Mouse (Mus musculus) spleen, postnatal 4 days (tissue): Measurements from ENCODE around the gene Dnah2.
A peak's percentile ranks its signal among the peaks of the same experiment; 100 is the strongest.
"Not testable (repeated sequence)": the region's sequence is repeated elsewhere in the genome, so short reads cannot be mapped to it uniquely, and the experiment has no call there.

ENCODE experiments used
- DNase-seq, 2 experiments: peaks; one replicate each; pipeline ENCODE4 v3.0.0; 2022; ENCODE audit warnings: low spot score in 2 of 2

Gene Dnah2

DNA sequence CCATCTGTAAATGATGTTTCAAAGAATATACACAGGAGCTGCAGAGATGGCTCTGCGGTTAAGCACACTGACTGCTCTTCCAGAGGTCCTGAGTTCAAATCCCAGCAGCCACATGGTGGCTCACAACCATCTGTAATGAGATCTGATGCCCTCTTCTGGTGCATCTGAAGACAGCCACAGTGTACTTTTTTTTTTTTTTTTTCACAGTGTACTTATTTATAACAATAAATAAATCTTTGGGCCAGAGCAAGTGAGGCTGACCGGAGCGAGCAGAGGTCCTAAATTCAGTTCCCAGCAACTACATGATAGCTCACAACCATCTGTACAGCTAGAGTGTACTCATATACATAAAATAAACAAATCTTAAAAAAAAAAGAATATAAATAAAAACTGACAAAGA lies 18.6 kb downstream of the Dnah2 start:
- DNase-seq, result not testable (repeated sequence)

DNA sequence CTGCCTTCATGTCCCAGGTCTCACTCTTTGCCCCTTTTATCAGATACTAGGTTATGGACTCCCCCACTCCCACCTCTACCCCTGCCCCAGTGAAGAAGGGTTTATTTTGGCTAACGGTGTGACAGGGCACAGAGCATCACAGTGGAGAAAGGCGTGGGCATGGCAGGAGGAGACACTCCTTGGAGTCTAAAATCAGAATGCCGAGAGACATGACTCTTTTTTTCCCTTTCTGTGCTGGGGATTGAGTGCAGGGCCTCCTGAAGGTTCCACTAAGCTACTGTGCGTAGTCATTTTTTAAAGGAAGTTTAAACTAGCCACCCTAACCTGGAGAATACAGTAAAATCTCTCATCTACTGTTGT lies 20.9 kb downstream of the Dnah2 start:
- DNase-seq, result no peak

DNA sequence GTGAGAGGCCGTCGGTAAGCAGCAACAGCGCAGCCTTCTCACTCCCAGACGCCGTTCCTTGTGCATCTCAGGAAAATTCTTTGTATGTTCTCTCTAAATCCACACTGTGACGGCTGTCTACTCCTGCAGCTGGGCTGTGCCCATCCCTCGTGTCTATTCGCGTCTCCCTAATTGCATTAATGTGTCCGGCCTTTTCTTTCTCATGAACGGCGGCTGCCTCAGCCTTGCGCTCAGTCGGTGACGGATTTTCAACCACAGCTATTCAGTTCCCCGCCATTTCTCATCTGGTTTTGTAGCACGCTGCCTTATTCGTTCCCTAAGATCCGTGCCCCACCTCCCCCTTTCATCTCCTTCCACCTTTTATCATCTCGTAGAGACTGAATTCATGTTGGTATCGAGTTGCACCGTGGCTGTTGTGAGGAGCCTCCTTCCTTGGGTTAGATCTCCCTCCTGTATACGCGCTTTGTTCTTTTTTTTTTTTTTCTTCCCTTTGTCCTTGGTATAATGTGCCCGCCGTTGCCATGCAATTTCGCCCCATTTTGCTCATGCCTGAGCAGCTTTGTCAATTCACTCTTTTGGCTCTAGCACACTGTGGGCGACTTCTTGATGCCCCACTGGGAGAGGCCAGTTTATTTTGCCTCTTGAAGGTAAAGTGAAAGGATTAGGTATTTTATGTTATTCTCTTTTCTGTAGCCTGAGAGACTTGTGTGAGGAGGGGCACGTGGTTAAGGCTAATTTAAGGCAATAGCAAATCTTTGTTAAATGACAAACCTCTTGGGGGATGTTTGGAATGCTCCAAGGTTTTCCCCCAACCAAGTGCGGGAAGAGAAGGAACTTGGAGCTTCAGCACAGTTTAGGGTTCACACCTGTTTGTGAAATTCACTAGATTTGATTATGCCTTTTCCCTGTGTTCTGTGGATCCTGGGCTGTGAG lies 21.5 kb downstream of the Dnah2 start:
- no peak for DNase-seq

DNA sequence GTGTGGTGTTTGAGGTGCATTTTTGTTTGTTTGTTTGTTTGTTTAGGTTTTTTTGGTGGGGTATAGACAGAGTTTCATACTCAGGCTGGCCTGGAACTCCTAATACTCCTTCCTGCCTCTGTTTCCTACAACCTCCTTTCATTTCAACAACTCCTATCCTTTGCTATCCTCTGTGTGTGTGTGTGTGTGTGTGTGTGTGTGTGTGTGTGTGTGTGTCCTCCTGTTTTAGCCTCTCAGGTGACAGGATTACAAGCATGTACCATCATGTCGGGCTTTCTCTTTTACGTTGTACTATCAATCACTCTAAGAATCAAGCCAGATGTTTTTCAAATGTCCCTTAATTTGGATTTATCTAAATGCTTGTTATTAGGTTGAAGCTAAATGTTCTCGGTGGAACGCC lies 22.3 kb downstream of the Dnah2 start:
- no peak for DNase-seq

DNA sequence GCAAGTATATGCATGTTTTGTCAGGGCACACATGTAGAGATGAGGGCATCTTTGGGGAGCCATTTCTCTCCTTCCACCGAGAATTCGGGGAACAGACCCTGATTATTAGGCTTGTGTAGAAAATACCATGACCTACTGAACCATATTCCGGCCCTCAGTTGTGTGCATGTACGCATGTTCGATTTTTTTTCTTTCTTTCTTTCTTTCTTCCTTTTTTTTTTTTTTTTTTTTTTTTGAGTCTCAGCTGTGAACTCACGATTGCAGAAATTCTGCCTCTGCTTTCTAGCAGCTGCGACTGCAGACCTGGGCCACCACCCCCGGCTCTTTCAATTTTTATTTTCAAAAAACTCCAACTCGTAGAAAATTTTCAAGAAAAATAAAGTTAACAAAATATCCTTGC lies 23.2 kb downstream of the Dnah2 start:
- DNase-seq, result no peak

DNA sequence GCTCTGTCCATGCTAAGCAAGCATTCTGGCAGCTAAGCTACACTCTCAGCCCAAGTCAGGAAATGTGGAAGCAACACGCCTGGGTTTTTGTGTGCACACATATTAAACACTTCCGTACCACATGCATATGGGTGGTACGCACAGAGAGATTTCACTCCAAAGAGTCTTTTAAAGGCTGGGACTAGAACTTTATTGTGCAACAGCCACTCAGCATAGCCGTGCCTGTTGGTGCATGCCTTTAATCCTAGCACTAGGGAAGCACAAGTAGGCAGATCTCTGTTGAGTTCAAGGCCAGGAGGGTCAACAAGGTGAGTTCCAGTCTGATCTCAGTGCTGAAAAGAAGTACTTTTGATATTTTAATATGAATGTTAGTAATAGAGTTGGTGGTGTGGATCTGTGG lies 25.3 kb downstream of the Dnah2 start:
- DNase-seq, result no peak

DNA sequence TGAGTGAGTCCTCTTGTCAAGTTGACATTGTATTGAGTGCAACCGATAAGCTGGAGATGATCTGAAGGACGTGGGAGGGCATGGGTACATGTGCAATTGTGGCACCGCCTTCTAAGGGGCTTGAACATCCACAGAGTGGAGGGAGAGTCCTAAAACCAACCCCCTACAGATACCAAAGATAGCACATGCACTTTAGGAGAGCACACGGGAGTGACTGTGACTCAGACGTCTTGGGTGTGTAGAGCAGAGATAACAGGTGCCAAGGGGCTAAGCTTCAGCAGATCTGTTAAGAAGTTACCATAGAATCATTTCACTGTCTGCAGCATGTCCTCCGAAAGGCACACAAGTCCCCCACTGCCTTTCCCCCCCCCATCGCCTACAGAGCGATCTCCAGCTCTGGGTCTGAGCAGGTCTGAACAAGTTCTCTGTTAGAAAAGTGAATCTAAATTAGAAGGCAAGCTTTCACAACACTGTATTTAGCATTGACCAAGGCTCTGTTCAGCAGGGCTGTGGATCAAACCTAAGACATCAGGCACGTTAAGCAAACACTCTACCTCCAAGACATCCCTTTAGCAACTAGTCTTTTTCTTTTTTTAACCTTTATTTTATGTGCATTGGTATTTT lies 27.3 kb downstream of the Dnah2 start:
- no peak for DNase-seq

DNA sequence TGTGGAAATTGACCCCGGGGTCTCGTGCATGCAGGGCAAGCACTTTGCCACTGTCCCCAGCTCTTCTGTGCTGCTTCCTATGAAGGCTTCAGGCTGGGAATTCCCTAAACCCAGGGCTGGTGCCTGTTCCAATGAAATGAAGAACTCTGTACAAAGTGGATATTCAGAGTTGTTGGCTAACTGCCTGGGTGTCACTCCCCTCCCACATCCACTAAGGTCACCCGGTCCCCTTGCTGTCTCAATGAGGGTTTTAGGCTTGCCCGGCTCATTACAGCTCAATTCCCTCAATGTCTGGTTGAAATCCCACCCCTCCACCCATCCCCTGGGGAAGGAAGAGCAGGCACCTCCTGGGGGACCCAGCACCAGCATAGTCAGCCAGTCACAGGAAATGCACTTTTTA lies 28.9 kb downstream of the Dnah2 start:
- no peak for DNase-seq

DNA sequence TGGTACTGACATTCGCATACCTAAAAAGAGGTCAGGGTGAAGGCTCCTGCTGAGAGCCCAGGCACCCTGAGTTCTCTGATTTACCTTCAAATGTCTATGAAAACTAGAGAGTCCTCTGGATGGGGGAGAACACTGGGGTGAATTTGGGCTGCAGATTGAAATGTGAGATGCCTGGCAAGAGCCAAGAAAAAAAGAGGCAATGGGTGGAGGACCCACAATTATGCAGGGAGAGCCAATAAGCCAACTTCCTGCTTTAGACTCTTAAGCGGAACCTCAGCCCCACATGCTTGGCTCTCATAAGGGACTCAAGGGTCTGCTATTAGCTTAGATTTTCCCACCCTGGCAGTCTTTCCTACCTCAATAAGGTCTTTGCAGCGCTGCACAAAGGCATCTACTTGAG lies 32.2 kb downstream of the Dnah2 start:
- no peak for DNase-seq

DNA sequence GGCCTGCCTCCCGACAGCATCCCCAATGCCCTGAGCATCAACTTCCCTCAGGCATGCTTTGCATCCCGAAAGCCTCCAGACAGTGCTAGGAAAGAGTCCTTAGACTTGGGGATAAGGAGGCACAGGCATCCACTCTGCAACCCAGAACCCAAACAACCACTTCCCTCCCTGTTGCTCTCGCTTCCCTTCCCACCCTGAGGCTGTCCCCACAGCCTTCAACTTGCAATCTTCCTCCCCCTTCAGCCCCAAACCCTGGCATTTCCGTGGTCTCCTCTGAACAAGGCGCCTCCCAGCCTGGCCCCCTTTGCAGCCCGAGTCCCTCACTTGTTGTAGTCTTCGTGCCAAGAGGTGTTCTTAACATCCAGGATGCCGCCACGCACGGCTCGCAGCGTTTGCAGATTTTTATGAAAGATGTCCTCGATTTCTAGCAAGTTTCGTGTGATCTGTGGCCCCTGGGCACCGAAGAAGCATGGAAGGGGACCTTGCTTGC lies 32.7 kb downstream of the Dnah2 start:
- DNase-seq, result no peak

DNA sequence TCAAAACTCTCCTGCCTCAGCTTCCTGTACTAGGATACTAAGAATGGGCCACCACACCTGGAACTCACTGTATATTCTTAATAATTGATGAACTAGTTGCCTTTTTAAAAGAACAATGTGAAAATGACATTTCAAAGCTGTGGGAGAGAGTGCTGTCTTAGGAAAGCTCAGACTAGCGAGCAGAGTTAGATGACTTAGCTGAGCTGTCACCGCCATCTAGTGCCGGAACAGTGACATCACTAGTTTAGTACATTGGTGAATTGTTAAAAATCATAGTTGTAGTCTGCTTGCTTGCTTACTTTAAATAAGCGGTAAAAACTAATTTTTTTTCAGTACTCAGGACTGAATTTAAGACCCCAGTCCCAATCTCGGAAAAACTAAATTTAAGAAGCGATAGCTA lies 35.1 kb downstream of the Dnah2 start:
- DNase-seq, result peak; percentile 44 to 75

DNA sequence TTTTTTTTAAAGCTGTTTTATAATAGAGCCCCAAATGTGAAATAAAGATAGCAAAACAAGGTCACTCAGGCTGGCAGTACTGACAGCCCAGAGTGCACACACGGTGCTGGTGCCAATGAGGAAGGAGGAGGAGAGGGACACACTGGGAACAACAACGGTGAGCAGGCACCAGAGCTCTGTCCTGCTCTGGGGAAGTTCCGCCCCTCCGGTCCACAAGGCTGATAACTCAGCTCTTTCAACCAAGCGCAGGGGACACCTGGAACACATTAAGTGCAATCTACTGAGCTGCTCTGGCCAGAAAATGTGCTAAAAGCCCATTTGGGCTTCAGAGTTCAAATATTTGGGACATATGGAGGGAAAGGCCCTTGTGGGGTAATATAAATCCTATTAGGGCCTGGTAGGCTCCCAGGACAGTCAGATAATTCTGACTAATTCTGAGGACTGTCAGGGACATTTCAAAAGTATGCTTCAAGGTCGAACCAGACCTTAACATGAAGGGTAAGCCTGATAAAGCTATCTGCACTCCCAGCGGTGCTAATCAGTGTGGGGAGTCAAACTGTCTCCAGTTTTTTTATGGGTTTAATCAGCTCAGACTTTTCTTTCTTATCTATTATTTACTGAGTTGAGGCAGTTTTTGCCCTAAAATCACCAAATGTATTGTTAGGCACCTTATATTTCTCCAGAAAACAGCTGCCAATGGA lies 38.0 kb downstream of the Dnah2 start:
- DNase-seq, result no peak

DNA sequence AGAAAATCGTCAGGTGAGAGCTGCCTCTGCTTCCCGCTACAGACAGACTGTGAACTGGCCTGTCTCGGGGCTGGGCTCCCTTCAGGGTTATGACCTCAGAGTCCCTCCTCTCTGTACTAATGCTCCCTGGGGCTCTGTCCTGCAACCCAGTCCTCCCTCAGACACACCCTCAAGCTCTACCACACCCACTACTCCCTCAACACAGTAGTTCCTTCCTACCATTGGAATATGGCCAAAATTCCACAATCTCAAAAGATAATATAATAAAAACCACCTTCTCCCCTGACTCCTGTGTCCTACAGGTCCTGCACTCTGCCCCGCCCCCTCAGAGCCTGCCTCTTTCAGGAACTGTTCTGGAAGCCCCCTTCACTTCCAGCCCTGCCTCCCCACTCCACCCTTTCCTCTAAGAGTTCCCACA lies 45.0 kb downstream of the Dnah2 start:
- no peak for DNase-seq

DNA sequence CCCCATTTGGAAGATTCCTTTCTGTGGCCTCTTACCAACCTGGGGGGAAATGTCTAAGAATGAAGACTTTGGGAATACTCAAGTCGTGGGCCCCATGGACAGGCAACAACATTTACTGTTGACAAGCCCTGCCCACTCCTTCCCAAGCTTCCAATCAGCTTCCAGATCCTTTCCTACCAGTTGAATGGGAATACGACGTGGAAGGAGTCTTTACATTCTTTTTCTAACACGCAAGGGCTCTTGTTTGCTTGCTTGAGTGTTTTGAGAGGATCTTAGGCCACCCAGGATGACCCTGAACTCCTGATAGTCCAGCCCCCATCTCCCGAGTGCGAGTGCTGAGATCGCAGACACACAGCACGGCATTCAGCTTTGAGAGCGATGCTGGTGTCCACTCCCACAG lies 47.4 kb downstream of the Dnah2 start:
- no peak for DNase-seq

DNA sequence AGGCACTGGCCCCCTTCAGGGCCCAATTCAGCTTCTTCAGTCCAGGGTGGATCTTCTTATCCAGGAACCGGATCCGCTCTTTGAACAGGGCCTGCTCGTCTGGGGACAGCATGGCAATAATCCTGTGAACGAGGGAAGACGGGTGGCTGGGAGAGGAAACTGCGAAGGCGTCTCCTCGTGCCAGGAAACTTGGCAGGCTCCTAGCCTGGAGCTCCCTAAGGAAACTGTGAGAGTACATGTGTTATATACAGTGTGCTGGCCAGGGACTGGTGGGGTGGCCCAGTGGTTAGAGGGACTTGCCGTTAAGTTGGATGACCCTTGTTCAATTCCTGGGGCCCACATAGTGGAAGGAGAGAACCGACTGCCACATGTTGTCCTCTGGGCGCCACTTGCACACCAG lies 49.8 kb downstream of the Dnah2 start:
- no peak for DNase-seq

DNA sequence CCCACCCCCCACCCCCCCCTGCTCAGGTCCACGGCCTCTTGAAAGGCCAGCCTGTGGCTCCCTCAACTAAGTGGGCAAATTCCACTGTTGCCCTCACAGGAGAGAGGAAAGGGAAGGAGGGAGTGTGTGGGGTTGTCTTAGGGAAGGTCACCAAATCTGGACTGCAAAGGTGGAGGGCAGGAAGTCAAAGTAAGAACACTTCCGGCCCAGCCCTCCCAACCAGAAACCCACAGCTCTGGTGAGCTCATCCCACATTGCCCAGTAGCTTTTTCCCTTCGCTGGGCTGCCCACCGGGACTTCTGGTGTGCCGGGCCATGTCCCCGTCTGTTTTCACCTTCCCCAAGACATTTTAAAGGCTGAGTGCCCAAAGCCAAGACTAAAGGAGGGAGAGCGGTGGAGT lies 57.2 kb downstream of the Dnah2 start:
- DNase-seq, result no peak

DNA sequence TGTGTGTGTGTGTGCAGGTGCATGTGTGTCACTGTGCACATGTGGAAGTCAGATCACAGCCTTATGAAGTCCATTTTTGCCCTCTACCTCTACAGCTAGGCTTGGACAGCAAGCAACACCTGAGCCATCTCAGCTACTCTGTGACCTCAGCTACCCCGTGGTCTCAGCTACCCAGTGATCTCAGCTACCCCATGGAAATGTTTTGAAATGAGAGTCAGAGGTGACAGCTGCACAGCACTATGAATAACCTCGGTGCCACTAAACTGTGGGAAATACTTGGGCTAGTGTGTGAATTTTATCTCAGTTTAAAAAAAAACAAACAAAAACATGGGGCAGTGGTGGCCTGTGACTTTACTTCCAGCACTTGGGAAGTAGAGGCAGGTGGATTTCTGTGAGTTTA lies 58.0 kb downstream of the Dnah2 start:
- DNase-seq, result no peak

DNA sequence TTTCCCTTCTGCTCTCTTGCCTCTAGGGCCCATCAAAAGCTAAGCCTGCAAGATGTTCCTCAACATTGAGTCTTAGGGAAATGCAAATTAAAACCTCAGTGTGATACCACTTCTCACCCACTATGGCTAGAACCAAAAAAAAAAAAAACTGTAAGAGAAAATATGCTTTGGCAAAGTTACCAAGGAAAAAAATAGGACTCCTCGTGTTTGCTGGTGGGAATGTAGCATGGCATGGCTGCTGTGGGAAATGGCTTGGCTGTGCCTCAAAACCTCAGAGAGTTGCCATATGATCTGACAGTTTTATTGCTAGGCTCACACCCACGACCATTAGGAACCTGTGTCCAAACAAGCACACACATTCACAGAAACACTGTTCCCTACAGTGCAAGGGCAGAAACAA lies 61.4 kb downstream of the Dnah2 start:
- DNase-seq, result no peak

DNA sequence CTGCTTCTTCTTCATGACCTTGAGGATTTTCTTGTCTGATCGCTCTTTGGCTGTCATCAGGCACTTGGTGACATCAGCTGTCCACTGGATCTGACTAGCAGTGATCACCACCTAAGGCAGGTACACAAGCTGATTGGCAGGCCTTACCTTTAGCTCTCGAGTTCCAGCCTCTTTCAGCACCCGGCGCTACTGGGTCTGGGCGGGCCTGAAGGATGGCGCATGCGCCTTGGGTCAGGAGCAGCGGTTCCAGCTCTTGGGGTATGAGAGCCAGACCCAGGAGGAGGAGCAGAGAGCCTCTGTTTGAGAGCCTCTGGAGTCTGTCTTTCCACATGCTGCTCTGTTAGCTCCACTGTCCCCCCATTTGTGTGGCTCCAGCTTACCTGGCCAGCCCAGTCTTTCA lies 71.3 kb downstream of the Dnah2 start:
- DNase-seq, result no peak

DNA sequence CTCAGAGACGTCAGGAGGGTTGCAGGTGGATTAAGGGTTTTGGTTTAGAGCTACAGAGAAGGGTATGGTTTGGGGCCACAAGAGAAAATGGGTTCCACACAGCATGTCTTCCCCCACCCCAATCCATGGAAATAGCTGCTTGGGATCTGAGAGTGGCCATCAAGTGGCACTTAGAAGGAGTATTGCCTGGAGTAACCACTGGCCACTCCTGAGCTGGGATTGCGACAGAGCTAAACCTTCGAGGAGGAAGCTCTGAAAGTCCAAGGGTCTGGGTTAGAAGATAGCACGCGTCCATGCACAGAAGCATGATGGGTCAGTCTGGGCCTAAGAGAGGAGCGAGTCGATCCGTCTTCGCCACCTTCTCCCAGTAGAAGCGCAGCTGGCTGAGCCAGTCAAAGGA lies 72.1 kb downstream of the Dnah2 start:
- no peak for DNase-seq

DNA sequence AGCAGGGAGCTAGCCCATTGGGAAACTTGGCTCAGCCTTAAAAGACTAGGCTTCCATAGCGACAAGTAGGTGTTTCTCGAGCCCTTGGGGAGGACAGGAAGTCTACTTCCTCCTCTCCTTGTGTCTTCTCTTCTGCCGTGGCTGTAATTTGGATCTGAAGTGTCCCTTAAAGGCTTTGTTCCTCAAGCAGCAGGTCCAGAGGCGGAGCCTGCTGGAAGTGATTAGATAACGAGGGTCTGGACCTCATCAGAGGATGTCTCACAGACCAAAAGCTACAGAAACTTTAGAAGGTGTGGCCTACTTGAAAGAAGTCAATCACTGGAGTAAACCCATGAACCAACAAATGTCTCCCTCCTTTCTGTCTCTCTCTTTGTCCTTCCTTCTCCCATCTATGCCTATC lies 74.2 kb downstream of the Dnah2 start:
- no peak for DNase-seq

DNA sequence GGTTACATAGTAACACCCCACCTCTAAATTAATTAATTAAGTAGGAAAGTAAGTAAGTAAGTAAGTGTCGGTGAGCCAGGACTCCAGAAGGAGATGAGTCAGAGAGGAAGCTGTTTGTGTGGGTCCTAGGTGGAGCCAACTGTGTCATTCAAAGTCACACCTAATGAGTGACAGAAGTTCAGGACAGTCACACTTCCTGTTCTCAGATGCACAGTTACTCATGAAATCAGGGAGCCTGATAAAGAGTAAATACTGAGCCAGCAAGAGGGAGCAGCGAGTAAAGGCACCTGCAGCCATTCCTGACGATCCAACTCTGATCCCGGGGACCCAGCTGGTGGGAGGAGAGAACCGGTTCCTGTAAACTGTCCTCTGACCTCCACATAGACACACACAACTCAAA lies 76.2 kb downstream of the Dnah2 start:
- DNase-seq, result no peak

DNA sequence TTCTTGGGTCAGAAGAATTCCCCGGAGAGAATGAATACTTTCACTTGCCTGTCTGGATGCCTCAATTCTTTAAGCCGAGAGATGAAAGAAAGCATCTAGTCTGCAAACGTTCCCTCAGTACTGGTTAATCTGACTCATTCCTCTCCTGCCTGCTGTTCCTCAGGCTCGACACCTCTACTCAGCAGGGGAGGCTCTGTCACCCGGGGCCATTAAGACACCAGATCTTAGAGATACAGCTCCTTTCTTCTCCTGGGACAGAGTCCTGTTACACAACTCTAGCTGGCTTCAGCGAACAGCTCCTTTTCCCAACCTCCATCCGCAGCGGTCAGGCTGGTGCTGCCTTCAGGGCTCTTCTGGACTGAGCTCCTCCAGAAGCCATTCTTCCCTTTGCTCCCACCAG lies 77.4 kb downstream of the Dnah2 start:
- no peak for DNase-seq
